Mouse (Mus musculus) ES-E14 (cell line): Measurements from ENCODE around the gene Slamf9.

Source experiments
- CHD2 ChIP-seq: IDR thresholded peaks from 2 replicates; pipeline ENCODE4 v1.6.1; 2014; ENCODE audit warnings: mild to moderate bottlenecking, low read depth, low read length, inconsistent platforms
- HCFC1 ChIP-seq: IDR thresholded peaks from 2 replicates; pipeline ENCODE4 v1.6.1; 2012; ENCODE audit warnings: low read length, inconsistent platforms, borderline replicate concordance; ENCODE audit not compliant: insufficient read depth
- MAFK ChIP-seq: IDR thresholded peaks from 2 replicates; pipeline ENCODE4 v1.6.1; 2014; ENCODE audit warnings: mild to moderate bottlenecking, low read depth, low read length, inconsistent platforms; ENCODE audit not compliant: insufficient read depth
- ZC3H11A ChIP-seq: IDR thresholded peaks from 2 replicates; pipeline ENCODE4 v1.6.1; 2012; ENCODE audit warnings: low read depth, mild to moderate bottlenecking, inconsistent platforms, low read length, borderline replicate concordance

GRCm38 (mm10) chr1:172436785-172437184 lies 38.4 kb upstream of the Slamf9 start:
- no peak for TF ChIP-seq HCFC1
- TF ChIP-seq CHD2, result no peak
- TF ChIP-seq MAFK, result no peak
- no peak for TF ChIP-seq ZC3H11A
